Mouse (Mus musculus): ENCODE data around the gene Vmn1r35.
"Not testable (repeated sequence)": the region's sequence is repeated elsewhere in the genome, so short reads cannot be mapped to it uniquely, and the experiment has no call there.

Vmn1r35 gene

GRCm38 (mm10) chr6:66685806-66686205, at the start of gene Vmn1r35:
Vmn1r35 (minus strand) TSS chr6:66685906.
- in situ Hi-C loops (cut with MboI, MseI) = no loop called here

- in situ Hi-C loops (cut with MboI, MseI) = not testable (repeated sequence)
Observed at GRCm38 (mm10) chr6:66729082-66729481, 43.4 kb upstream of the Vmn1r35 start, which contains the start of gene Vmn1r37. Vmn1r37 (plus strand) TSS chr6:66729382.

- in situ Hi-C loops (cut with MboI, MseI) = not testable (repeated sequence)
Observed at GRCm38 (mm10) chr6:66719068-66719467, 33.4 kb upstream of the Vmn1r35 start, which contains the start of gene Vmn1r36. Vmn1r36 (minus strand) TSS chr6:66719168.

GRCm38 (mm10) chr6:66713854-66714253, 28.1 kb upstream of the Vmn1r35 start:
- in situ Hi-C loops (cut with MboI, MseI) = no loop called here

DNA sequence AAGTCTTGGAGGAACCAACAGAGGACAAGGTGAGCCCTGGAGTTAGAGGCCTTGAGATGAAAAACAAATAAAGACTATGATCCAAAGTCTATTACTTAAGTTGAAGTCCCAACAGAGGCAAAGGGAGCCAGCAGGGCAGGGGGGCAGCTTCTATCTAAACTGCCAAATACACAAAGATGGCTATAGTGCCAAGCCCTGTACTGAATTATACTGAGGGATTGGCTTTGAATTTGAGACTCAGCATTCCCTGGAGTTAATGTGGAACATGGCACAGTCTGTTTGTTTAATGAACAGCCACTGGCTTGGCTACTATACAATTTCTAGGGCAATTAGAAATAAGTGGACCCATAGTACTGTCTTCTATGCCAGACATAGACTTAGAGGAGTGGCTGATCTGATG, 23.2 kb upstream of the Vmn1r35 start:
- in situ Hi-C loops (cut with MboI, MseI) = no loop called here

- in situ Hi-C loops (cut with MboI, MseI) = loop anchor here (10.0 kb wide), 1 partner anchor 1729 kb away; no protein-coding TSS in a partner anchor
Observed at GRCm38 (mm10) chr6:66643779-66644178, 41.9 kb downstream of the Vmn1r35 start, which contains the start of gene Vmn1r34. Vmn1r34 (minus strand) TSS chr6:66643879.

Measured in T-helper 2 cell (primary cell).